Mouse (Mus musculus): ENCODE data around the gene Sestd1. TPM values are rescaled to one million over a fixed set of nuclear protein-coding genes. Genes with fewer than 3 reads are reported as not detected.

Gene Sestd1
- polyA plus RNA-seq, 1 experiment = 60.2 TPM

GRCm38 (mm10) chr2:77173366-77173765, 107.0 kb downstream of the Sestd1 start:
- TF ChIP-seq CTCF (IDR thresholded peaks at IDR 0.05; ENCODE audit: borderline replicate concordance, extremely low read depth, insufficient read depth, insufficient read length) (no peak), POLR2A (IDR thresholded peaks at IDR 0.05; ENCODE audit: borderline replicate concordance, extremely low read depth, insufficient read depth, insufficient read length, poor library complexity, severe bottlenecking) (no peak)
- peak; percentile 70 for DNase-seq (ENCODE audit: low read depth)

GRCm38 (mm10) chr2:77172241-77172671, 108.1 kb downstream of the Sestd1 start:
- DNase-seq (ENCODE audit: low read depth) = peak; percentile 66
- no peak for TF ChIP-seq POLR2A (IDR thresholded peaks at IDR 0.05; ENCODE audit: borderline replicate concordance, extremely low read depth, insufficient read depth, insufficient read length, poor library complexity, severe bottlenecking)

- no peak for TF ChIP-seq POLR2A (IDR thresholded peaks at IDR 0.05; ENCODE audit: borderline replicate concordance, extremely low read depth, insufficient read depth, insufficient read length, poor library complexity, severe bottlenecking)
- no peak for TF ChIP-seq CTCF (IDR thresholded peaks at IDR 0.05; ENCODE audit: borderline replicate concordance, extremely low read depth, insufficient read depth, insufficient read length)
- peak; percentile 49 for DNase-seq (ENCODE audit: low read depth)
Measured at GRCm38 (mm10) chr2:77171444-77172240, 108.8 kb downstream of the Sestd1 start.

GRCm38 (mm10) chr2:77170633-77171105, 109.7 kb downstream of the Sestd1 start, which contains the start of gene Ccdc141:
Gene Ccdc141, minus strand, starts transcription at chr2:77170636.
- TF ChIP-seq CTCF (IDR thresholded peaks at IDR 0.05; ENCODE audit: borderline replicate concordance, extremely low read depth, insufficient read depth, insufficient read length) (no peak), POLR2A (IDR thresholded peaks at IDR 0.05; ENCODE audit: borderline replicate concordance, extremely low read depth, insufficient read depth, insufficient read length, poor library complexity, severe bottlenecking) (no peak)
- DNase-seq (ENCODE audit: low read depth) = no peak

GRCm38 (mm10) chr2:77169916-77170632, 110.3 kb downstream of the Sestd1 start:
- no peak for TF ChIP-seq POLR2A (IDR thresholded peaks at IDR 0.05; ENCODE audit: borderline replicate concordance, extremely low read depth, insufficient read depth, insufficient read length, poor library complexity, severe bottlenecking)
- TF ChIP-seq CTCF (IDR thresholded peaks at IDR 0.05; ENCODE audit: borderline replicate concordance, extremely low read depth, insufficient read depth, insufficient read length) = no peak
- peak; percentile 65 for DNase-seq (ENCODE audit: low read depth)

- DNase-seq (ENCODE audit: low read depth) = no peak
- TF ChIP-seq POLR2A (IDR thresholded peaks at IDR 0.05; ENCODE audit: borderline replicate concordance, extremely low read depth, insufficient read depth, insufficient read length, poor library complexity, severe bottlenecking) = no peak
- TF ChIP-seq CTCF (IDR thresholded peaks at IDR 0.05; ENCODE audit: borderline replicate concordance, extremely low read depth, insufficient read depth, insufficient read length) = no peak
Measured at GRCm38 (mm10) chr2:77169218-77169617, 111.2 kb downstream of the Sestd1 start.

GRCm38 (mm10) chr2:77168781-77169180, 111.6 kb downstream of the Sestd1 start:
- TF ChIP-seq CTCF (IDR thresholded peaks at IDR 0.05; ENCODE audit: borderline replicate concordance, extremely low read depth, insufficient read depth, insufficient read length) = no peak
- TF ChIP-seq POLR2A (IDR thresholded peaks at IDR 0.05; ENCODE audit: borderline replicate concordance, extremely low read depth, insufficient read depth, insufficient read length, poor library complexity, severe bottlenecking) = no peak
- no peak for DNase-seq (ENCODE audit: low read depth)

GRCm38 (mm10) chr2:77168081-77168685, 112.2 kb downstream of the Sestd1 start:
- no peak for TF ChIP-seq CTCF (IDR thresholded peaks at IDR 0.05; ENCODE audit: borderline replicate concordance, extremely low read depth, insufficient read depth, insufficient read length)
- no peak for TF ChIP-seq POLR2A (IDR thresholded peaks at IDR 0.05; ENCODE audit: borderline replicate concordance, extremely low read depth, insufficient read depth, insufficient read length, poor library complexity, severe bottlenecking)
- no peak for DNase-seq (ENCODE audit: low read depth)

- DNase-seq (ENCODE audit: low read depth) = no peak
- no peak for TF ChIP-seq POLR2A (IDR thresholded peaks at IDR 0.05; ENCODE audit: borderline replicate concordance, extremely low read depth, insufficient read depth, insufficient read length, poor library complexity, severe bottlenecking)
- TF ChIP-seq CTCF (IDR thresholded peaks at IDR 0.05; ENCODE audit: borderline replicate concordance, extremely low read depth, insufficient read depth, insufficient read length) = no peak
Measured at GRCm38 (mm10) chr2:77166366-77166765, 114.0 kb downstream of the Sestd1 start.

GRCm38 (mm10) chr2:77164662-77165061, 115.7 kb downstream of the Sestd1 start:
- TF ChIP-seq POLR2A (IDR thresholded peaks at IDR 0.05; ENCODE audit: borderline replicate concordance, extremely low read depth, insufficient read depth, insufficient read length, poor library complexity, severe bottlenecking) (no peak), CTCF (IDR thresholded peaks at IDR 0.05; ENCODE audit: borderline replicate concordance, extremely low read depth, insufficient read depth, insufficient read length) (no peak)
- no peak for DNase-seq (ENCODE audit: low read depth)

GRCm38 (mm10) chr2:77163381-77163780, 117.0 kb downstream of the Sestd1 start:
- DNase-seq (ENCODE audit: low read depth) = no peak
- TF ChIP-seq POLR2A (IDR thresholded peaks at IDR 0.05; ENCODE audit: borderline replicate concordance, extremely low read depth, insufficient read depth, insufficient read length, poor library complexity, severe bottlenecking) (no peak), CTCF (IDR thresholded peaks at IDR 0.05; ENCODE audit: borderline replicate concordance, extremely low read depth, insufficient read depth, insufficient read length) (no peak)

Data from brain, embryonic 14.5 days (tissue).